In genomic region chr8:72208582-72208981, GRCm38 (mm10) we compare ENCODE assay signal across 38 mouse cellular contexts. TPM values are rescaled to one million over a fixed set of nuclear protein-coding genes. Genes with fewer than 3 reads are reported as not detected.
"Had no signal": no experiment of that assay in that cellular context is flagged by ENCODE, and none has a peak within 500 bp of the region (broad histone marks: within the 10 kb centered on the region; RNA-seq: fewer than 3 reads in every experiment).

No protein-coding gene starts in this region.

- H3K9ac ChIP-seq: heart, embryonic 12.5 days; hindbrain, embryonic 12.5 days; hindbrain, embryonic 14.5 days; kidney, embryonic 15.5 days; limb, embryonic 12.5 days; liver, embryonic 14.5 days had no signal

- DNase-seq: gastrocnemius, postnatal 14 days; gastrocnemius, postnatal 36 days; heart, adult 2 months; heart, postnatal 10 days; heart, postnatal 4 days; kidney, adult 11 months; kidney, adult 2 months; kidney, adult 9 months; kidney, postnatal 14 days; kidney, postnatal 36 days; layer of hippocampus, adult 9-11 months had no signal

- H3K4me1 ChIP-seq: heart, embryonic 12.5 days; hindbrain, embryonic 10.5 days; hindbrain, embryonic 12.5 days; kidney, embryonic 15.5 days; limb, embryonic 10.5 days; limb, embryonic 12.5 days; liver, embryonic 12.5 days had no signal

- H3K36me3 ChIP-seq: heart, embryonic 12.5 days; hindbrain, embryonic 10.5 days; hindbrain, embryonic 12.5 days; kidney, embryonic 15.5 days; limb, embryonic 10.5 days; limb, embryonic 12.5 days; liver, embryonic 12.5 days had no signal

- H3K27me3 ChIP-seq: hindbrain, embryonic 12.5 days; kidney, embryonic 15.5 days; liver, embryonic 12.5 days had no signal

- ATAC-seq: hindbrain, embryonic 16.5 days; intestine, embryonic 16.5 days; liver, embryonic 12.5 days had no signal

- H3K4me3 ChIP-seq: heart, adult 2 months; heart, embryonic 12.5 days; hindbrain, embryonic 10.5 days; hindbrain, embryonic 12.5 days; kidney, embryonic 15.5 days; left cerebral cortex, adult 2 months; limb, embryonic 10.5 days; limb, embryonic 12.5 days; liver, embryonic 12.5 days had no signal

- H3K27ac ChIP-seq: heart, adult 2 months; hindbrain, embryonic 10.5 days; hindbrain, embryonic 12.5 days; hindbrain, embryonic 14.5 days; kidney, embryonic 15.5 days; kidney, postnatal 0 days; left cerebral cortex, adult 2 months; limb, embryonic 10.5 days; limb, embryonic 12.5 days; liver, embryonic 12.5 days; liver, embryonic 14.5 days had no signal

RNA-seq across cellular contexts. Expression of gene Cib3, which starts 4.1 kb away (rescaled TPM):
- total RNA-seq: gastrocnemius, adult 18-20 months; gastrocnemius, adult 8-10 months; gastrocnemius, postnatal 14 days; gastrocnemius, postnatal 36 days; heart, postnatal 10 days; heart, postnatal 4 days; layer of hippocampus, postnatal 25 days; left cerebral cortex, postnatal 14 days; left cerebral cortex, postnatal 36 days had no signal
- polyA plus RNA-seq: heart, embryonic 12.5 days; heart, embryonic 14.5 days; heart, embryonic 16.5 days; hindbrain, embryonic 10.5 days; hindbrain, embryonic 12.5 days; hindbrain, embryonic 14.5 days; hindbrain, embryonic 16.5 days; intestine, embryonic 14.5 days; intestine, embryonic 16.5 days; kidney, adult 2 months; kidney, embryonic 15.5 days; kidney, postnatal 0 days; large intestine, adult 2 months; limb, embryonic 10.5 days; limb, embryonic 12.5 days; limb, embryonic 14.5 days; liver, embryonic 12.5 days had no signal

RNA-seq across cellular contexts. Expression of gene Gm11034, which starts 4.9 kb away (rescaled TPM):
- total RNA-seq: gastrocnemius, adult 18-20 months; gastrocnemius, adult 8-10 months; gastrocnemius, postnatal 14 days; gastrocnemius, postnatal 36 days; heart, adult 2 months; heart, postnatal 10 days; heart, postnatal 25 days; heart, postnatal 4 days; layer of hippocampus, adult 18-20 months; layer of hippocampus, adult 8-10 months; layer of hippocampus, postnatal 25 days; left cerebral cortex, adult 2 months; left cerebral cortex, postnatal 14 days; left cerebral cortex, postnatal 36 days had no signal
- polyA plus RNA-seq: gonadal fat pad, adult 2 months; heart, adult 2 months; heart, embryonic 12.5 days; heart, embryonic 14.5 days; heart, embryonic 16.5 days; hindbrain, embryonic 10.5 days; hindbrain, embryonic 12.5 days; hindbrain, embryonic 14.5 days; hindbrain, embryonic 16.5 days; intestine, embryonic 14.5 days; intestine, embryonic 16.5 days; kidney, adult 2 months; kidney, embryonic 15.5 days; kidney, postnatal 0 days; large intestine, adult 2 months; limb, embryonic 10.5 days; limb, embryonic 12.5 days; limb, embryonic 14.5 days; liver, embryonic 12.5 days; liver, embryonic 14.5 days had no signal

RNA-seq across cellular contexts. Expression of gene Hsh2d, which starts 19.1 kb away (rescaled TPM):
- total RNA-seq: gastrocnemius, adult 18-20 months; gastrocnemius, adult 8-10 months; gastrocnemius, postnatal 14 days; gastrocnemius, postnatal 36 days; heart, adult 2 months; heart, postnatal 10 days; heart, postnatal 25 days; layer of hippocampus, postnatal 25 days; left cerebral cortex, adult 2 months; left cerebral cortex, postnatal 14 days; left cerebral cortex, postnatal 36 days had no signal
- polyA plus RNA-seq: heart, embryonic 14.5 days; hindbrain, embryonic 10.5 days; hindbrain, embryonic 12.5 days; hindbrain, embryonic 14.5 days; hindbrain, embryonic 16.5 days; limb, embryonic 10.5 days; limb, embryonic 12.5 days had no signal
